Mouse (Mus musculus) cerebellum, adult 11-12 months (tissue): ENCODE measurements around the gene Arhgef10l.
A peak's percentile ranks its signal among the peaks of the same experiment; 100 is the strongest.

Experiments used
- DNase-seq: peaks from one replicate; pipeline ENCODE4 v3.0.0; 2022

Arhgef10l gene

GRCm38 (mm10) chr4:140693513-140693912 lies 27.7 kb upstream of the Arhgef10l start:
- DNase-seq: no peak

- no peak for DNase-seq
These were observed 25.7 kb upstream of the Arhgef10l start for GRCm38 (mm10) chr4:140691481-140691880.

- DNase-seq: no peak
These were observed 24.3 kb upstream of the Arhgef10l start for GRCm38 (mm10) chr4:140689873-140690655.

- no peak for DNase-seq
These were observed 23.1 kb upstream of the Arhgef10l start for GRCm38 (mm10) chr4:140688826-140689425.

GRCm38 (mm10) chr4:140688044-140688825 lies 22.4 kb upstream of the Arhgef10l start:
- no peak for DNase-seq

GRCm38 (mm10) chr4:140684881-140685303 lies 19.1 kb upstream of the Arhgef10l start:
- no peak for DNase-seq

- DNase-seq: no peak
These were observed 18.5 kb upstream of the Arhgef10l start for GRCm38 (mm10) chr4:140684141-140684871.

- DNase-seq: no peak
These were observed 17.8 kb upstream of the Arhgef10l start for GRCm38 (mm10) chr4:140683608-140684007.

- no peak for DNase-seq
These were observed 15.1 kb upstream of the Arhgef10l start for GRCm38 (mm10) chr4:140680731-140681397.

GRCm38 (mm10) chr4:140679723-140680380 lies 14.0 kb upstream of the Arhgef10l start:
- DNase-seq: peak; percentile 62

GRCm38 (mm10) chr4:140679038-140679437 lies 13.2 kb upstream of the Arhgef10l start:
- DNase-seq: no peak

- DNase-seq: peak; percentile 75
These were observed 8.6 kb upstream of the Arhgef10l start for GRCm38 (mm10) chr4:140674345-140674926.

- DNase-seq: no peak
These were observed 7.9 kb upstream of the Arhgef10l start for GRCm38 (mm10) chr4:140673527-140674264.

- DNase-seq: no peak
These were observed 2.0 kb upstream of the Arhgef10l start for GRCm38 (mm10) chr4:140667802-140668201.

GRCm38 (mm10) chr4:140665053-140665452 lies 759 bp downstream of the Arhgef10l start:
- DNase-seq: no peak

GRCm38 (mm10) chr4:140662882-140663585 lies 2.8 kb downstream of the Arhgef10l start:
- DNase-seq: no peak

- peak; percentile 4 for DNase-seq
These were observed 3.4 kb downstream of the Arhgef10l start for GRCm38 (mm10) chr4:140662453-140662852.

GRCm38 (mm10) chr4:140661406-140662022 lies 4.3 kb downstream of the Arhgef10l start:
- DNase-seq: peak; percentile 14
